Mouse (Mus musculus): ENCODE results near the gene Rev1.

- TF ChIP-seq CTCF (IDR thresholded peaks at IDR 0.05; ENCODE audit: extremely low read depth, insufficient read depth, insufficient read length, insufficient replicate concordance) = no peak
- no peak for TF ChIP-seq POLR2A (IDR thresholded peaks at IDR 0.05; ENCODE audit: low read depth, low read length)
Measured at GRCm38 (mm10) chr1:38103813-38104212, 25.8 kb downstream of the Rev1 start.
